Mouse (Mus musculus) layer of hippocampus, postnatal 10 days (tissue): ENCODE measurements around the gene Tfap2c. TPM values are rescaled to one million over a fixed set of nuclear protein-coding genes. Genes with fewer than 3 reads are reported as not detected.

Experiments used
- total RNA-seq, 2 experiments: library from RNA; stranded (reverse); gene quantifications; 2 replicates each; pipeline ENCODE4 v1.2.3; 2021

The Tfap2c gene
- total RNA-seq, 2 experiments from 2014 or later: 1.6 to 1.9 TPM

Other genes starting within 250 kb of the Tfap2c start
- gene Fam210b, start 204.0 kb upstream of the Tfap2c start, total RNA-seq: 10 to 100 TPM; 26.2 to 27.4 TPM
- 1 to 10 TPM; 4.5 to 5.3 TPM for gene Aurka, start 179.1 kb upstream of the Tfap2c start, total RNA-seq
- 10 to 100 TPM; 23.7 to 24.2 TPM for gene Cstf1, start 178.9 kb upstream of the Tfap2c start, total RNA-seq
- gene Cass4, start 155.8 kb upstream of the Tfap2c start, total RNA-seq: under 1 TPM; 0.41 to 0.47 TPM
- gene Rtf2, start 109.0 kb upstream of the Tfap2c start, total RNA-seq: 10 to 100 TPM; 58.4 to 59.6 TPM
- not detected for gene Gcnt7, start 91.0 kb upstream of the Tfap2c start, total RNA-seq
- gene Fam209, start 77.1 kb upstream of the Tfap2c start, total RNA-seq: not detected